Mouse (Mus musculus) heart, adult 2 months (tissue): ENCODE measurements around the gene Sh3rf3.

Experiments
- CTCF ChIP-seq: fragments of 200-600 bp; IDR thresholded peaks from 2 replicates; pipeline ENCODE4 v1.8.1; 2022; ENCODE audit warnings: antibody characterized with exemption, mild to moderate bottlenecking, moderate library complexity
- EP300 ChIP-seq: fragments of 200-500 bp; IDR thresholded peaks from 2 replicates; pipeline ENCODE4 v1.6.1; 2011; ENCODE audit warnings: low read depth, low read length, control low read depth; ENCODE audit not compliant: insufficient read depth
- POLR2A ChIP-seq: fragments of 200-500 bp; IDR thresholded peaks from 2 replicates; pipeline ENCODE4 v1.6.1; 2011; ENCODE audit warnings: mild to moderate bottlenecking, low read depth, low read length, control low read depth; ENCODE audit not compliant: insufficient read depth

GRCm38 (mm10) chr10:59179620-59180019 is 366.5 kb downstream of the Sh3rf3 start:
- TF ChIP-seq CTCF = no peak
- no peak for TF ChIP-seq POLR2A
- no peak for TF ChIP-seq EP300
